ENCODE assay signal across 11 mouse cellular contexts in the genomic region with DNA sequence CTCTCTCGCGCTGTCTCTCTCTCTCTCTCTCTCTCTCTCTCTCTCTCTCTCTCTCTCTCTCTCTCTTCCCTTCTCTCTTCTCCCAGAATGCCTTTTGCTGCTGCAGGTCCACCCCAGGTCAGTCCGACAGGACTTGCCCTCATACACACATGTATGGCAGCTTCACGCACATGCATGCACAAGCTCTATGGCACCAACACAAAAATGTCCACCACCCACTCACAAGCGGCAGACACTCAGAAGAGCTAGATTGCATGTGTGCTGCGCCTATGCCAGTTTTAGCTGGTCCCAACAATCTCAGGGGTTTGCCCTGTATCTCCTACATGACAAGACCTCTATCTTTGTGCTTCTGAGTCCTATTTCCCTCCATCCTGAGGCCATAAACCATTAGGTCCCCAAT. TPM values are rescaled to one million over a fixed set of nuclear protein-coding genes. Genes with fewer than 3 reads are reported as not detected.
DNase-seq lines count a peak whose midpoint lies in the region; ATAC-seq and TF ChIP-seq lines count a peak whose summit lies in the region.
"Had no signal": no experiment of that assay in that cellular context is flagged by ENCODE, and none has a peak within 500 bp of the region (broad histone marks: within the 10 kb centered on the region; RNA-seq: fewer than 3 reads in every experiment).

No protein-coding gene starts in this region.

- ATAC-seq in hindbrain, embryonic 11.5 days (ENCODE audit: low FRiP score), result no peak
- ATAC-seq in forebrain, embryonic 15.5 days (replicated peaks), result no peak
- ATAC-seq in midbrain, embryonic 11.5 days (ENCODE audit: low FRiP score), result no peak

- no peak for DNase-seq in hindbrain, embryonic 10.5 days (ENCODE audit: low spot score)
- DNase-seq in hindbrain, embryonic 11.5 days (ENCODE audit: low spot score), result no peak
- DNase-seq in brain, embryonic 14.5 days (ENCODE audit: low read depth), result peak; percentile 18
- no peak for DNase-seq in midbrain, embryonic 11.5 days (ENCODE audit: low spot score, missing footprints)
- DNase-seq in gastrocnemius, postnatal 4 days (ENCODE audit: low spot score in 2 of 2), result no peak
- DNase-seq in layer of hippocampus, adult 11-12 months (ENCODE audit: low spot score), result no peak
- DNase-seq in right cerebral cortex, postnatal 25 days, result no peak

- no peak for TF ChIP-seq CTCF in brain, embryonic 14.5 days (IDR thresholded peaks at IDR 0.05; ENCODE audit: borderline replicate concordance, extremely low read depth, insufficient read depth, insufficient read length)

- H3K4me2 ChIP-seq in hindbrain, embryonic 11.5 days (replicated peaks; ENCODE audit: low read depth, low read length), result no peak overlapping the region
- peak overlapping the region; percentile 46; the same call in 1 of the 2 replicates for H3K4me2 ChIP-seq in forebrain, embryonic 15.5 days (replicated peaks)
- peak overlapping the region; percentile 17; the same call in 1 of the 2 replicates for H3K4me2 ChIP-seq in midbrain, embryonic 11.5 days

- H3K9me3 ChIP-seq in hindbrain, embryonic 10.5 days, result no peaks in the 10 kb centered on the region
- H3K9me3 ChIP-seq in hindbrain, embryonic 11.5 days (ENCODE audit: control insufficient read depth, low read length), result no peaks in the 10 kb centered on the region
- H3K9me3 ChIP-seq in forebrain, embryonic 15.5 days, result no peaks in the 10 kb centered on the region
- H3K9me3 ChIP-seq in midbrain, embryonic 11.5 days (ENCODE audit: control insufficient read depth, low read length), result no peaks in the 10 kb centered on the region

- TF ChIP-seq POLR2A in brain, embryonic 14.5 days (IDR thresholded peaks at IDR 0.05; ENCODE audit: borderline replicate concordance, extremely low read depth, insufficient read depth, insufficient read length, poor library complexity, severe bottlenecking), result no peak

- 58% methylated on average over 6 of the region's 6 CpGs for WGBS in hindbrain, embryonic 10.5 days
- 58% methylated on average over 6 of the region's 6 CpGs for WGBS in hindbrain, embryonic 11.5 days
- WGBS in forebrain, embryonic 15.5 days, result 59% methylated on average over 6 of the region's 6 CpGs
- WGBS in midbrain, embryonic 11.5 days, result 47% methylated on average over 6 of the region's 6 CpGs

- H3K27ac ChIP-seq in hindbrain, embryonic 10.5 days, result peak overlapping the region; percentile 13; the same call in 1 of the 2 replicates
- no peak overlapping the region for H3K27ac ChIP-seq in hindbrain, embryonic 11.5 days (ENCODE audit: low read depth, low read length)
- H3K27ac ChIP-seq in forebrain, embryonic 15.5 days (replicated peaks), result no peak overlapping the region
- H3K27ac ChIP-seq in midbrain, embryonic 11.5 days (ENCODE audit: low read depth, low read length), result no peak overlapping the region

- H3K4me3 ChIP-seq in hindbrain, embryonic 10.5 days, result peak overlapping the region; percentile 54
- no peak overlapping the region for H3K4me3 ChIP-seq in hindbrain, embryonic 11.5 days (ENCODE audit: low read depth, low read length)
- no peak overlapping the region for H3K4me3 ChIP-seq in forebrain, embryonic 15.5 days
- no peak overlapping the region for H3K4me3 ChIP-seq in midbrain, embryonic 11.5 days (ENCODE audit: low read depth, low read length)

- no peaks in the 10 kb centered on the region for H3K36me3 ChIP-seq in hindbrain, embryonic 10.5 days
- no peaks in the 10 kb centered on the region for H3K36me3 ChIP-seq in hindbrain, embryonic 11.5 days (ENCODE audit: control insufficient read depth, insufficient read depth, low read length)
- H3K36me3 ChIP-seq in forebrain, embryonic 15.5 days, result 0 out of 2 replicates have a peak, but pooled peaks cover 4% of the 10 kb centered on the region
- no peaks in the 10 kb centered on the region for H3K36me3 ChIP-seq in midbrain, embryonic 11.5 days (ENCODE audit: control insufficient read depth, insufficient read depth, low read length)

- peaks cover 76% of the 10 kb centered on the region for H3K27me3 ChIP-seq in hindbrain, embryonic 10.5 days (ENCODE audit: insufficient read depth, poor library complexity, severe bottlenecking)
- peaks cover 46% of the 10 kb centered on the region for H3K27me3 ChIP-seq in hindbrain, embryonic 11.5 days (ENCODE audit: control insufficient read depth, insufficient read depth, low read length)
- H3K27me3 ChIP-seq in forebrain, embryonic 15.5 days, result peaks cover 32% of the 10 kb centered on the region
- H3K27me3 ChIP-seq in midbrain, embryonic 11.5 days (ENCODE audit: control insufficient read depth, insufficient read depth, low read length), result peaks cover 62% of the 10 kb centered on the region

- H3K4me1 ChIP-seq in hindbrain, embryonic 10.5 days (replicated peaks), result peaks cover 79% of the 10 kb centered on the region
- H3K4me1 ChIP-seq in hindbrain, embryonic 11.5 days (replicated peaks; ENCODE audit: control insufficient read depth, insufficient read depth, low read length), result peaks cover 31% of the 10 kb centered on the region
- H3K4me1 ChIP-seq in forebrain, embryonic 15.5 days, result peaks cover 70% of the 10 kb centered on the region
- H3K4me1 ChIP-seq in midbrain, embryonic 11.5 days (ENCODE audit: control insufficient read depth, insufficient read depth, low read length), result peaks cover 52% of the 10 kb centered on the region

- H3K9ac ChIP-seq in hindbrain, embryonic 11.5 days (ENCODE audit: low read depth, low read length), result no peak overlapping the region
- no peak overlapping the region for H3K9ac ChIP-seq in forebrain, embryonic 15.5 days (replicated peaks)
- H3K9ac ChIP-seq in midbrain, embryonic 11.5 days (ENCODE audit: low read length), result no peak overlapping the region
- H3K9ac ChIP-seq: liver, postnatal 0 days had no signal

RNA-seq across cellular contexts. Expression of gene Efna3, which starts 5.5 kb away (rescaled TPM):
- polyA plus RNA-seq in hindbrain, embryonic 10.5 days (2016; fragmentation: Nextera tagmentation; extraction: Ambion mirVana), result 5.9 and 10.7 TPM in 2 replicates
- polyA plus RNA-seq in hindbrain, embryonic 11.5 days (2014; fragmentation: Nextera tagmentation; extraction: Ambion mirVana), result 13.8 TPM in 2 replicates
- polyA plus RNA-seq in brain, embryonic 14.5 days (2012; rRNA removed), result 59.4 and 60.3 TPM in 2 replicates
- polyA plus RNA-seq in forebrain, embryonic 15.5 days (2015; fragmentation: Nextera tagmentation; extraction: Ambion mirVana), result 41.0 and 42.5 TPM in 2 replicates
- polyA plus RNA-seq in midbrain, embryonic 11.5 days (2014; fragmentation: Nextera tagmentation; extraction: Ambion mirVana), result 4.6 and 6.4 TPM in 2 replicates
- not detected for total RNA-seq in gastrocnemius, postnatal 4 days (2021)
- total RNA-seq: gastrocnemius, postnatal 36 days; monocyte, adult 5-6 weeks had no signal
- polyA plus RNA-seq: liver, postnatal 0 days had no signal

RNA-seq across cellular contexts. Expression of gene Efna4, which starts 20.6 kb away (rescaled TPM):
- polyA plus RNA-seq in hindbrain, embryonic 10.5 days (2016; fragmentation: Nextera tagmentation; extraction: Ambion mirVana), result 22.4 and 23.2 TPM in 2 replicates
- 18.9 and 20.6 TPM in 2 replicates for polyA plus RNA-seq in hindbrain, embryonic 11.5 days (2014; fragmentation: Nextera tagmentation; extraction: Ambion mirVana)
- 12.6 and 22.9 TPM in 2 replicates for polyA plus RNA-seq in brain, embryonic 14.5 days (2012; rRNA removed)
- polyA plus RNA-seq in forebrain, embryonic 15.5 days (2015; fragmentation: Nextera tagmentation; extraction: Ambion mirVana), result 14.4 and 15.7 TPM in 2 replicates
- 15.3 and 17.5 TPM in 2 replicates for polyA plus RNA-seq in midbrain, embryonic 11.5 days (2014; fragmentation: Nextera tagmentation; extraction: Ambion mirVana)
- total RNA-seq in gastrocnemius, postnatal 4 days (2021), result 1 to 10 TPM; 2.6 to 2.8 TPM
- total RNA-seq: monocyte, adult 5-6 weeks had no signal

RNA-seq across cellular contexts. Expression of gene Adam15, which starts 32.5 kb away (rescaled TPM):
- 36.4 and 38.1 TPM in 2 replicates for polyA plus RNA-seq in hindbrain, embryonic 10.5 days (2016; fragmentation: Nextera tagmentation; extraction: Ambion mirVana)
- polyA plus RNA-seq in hindbrain, embryonic 11.5 days (2014; fragmentation: Nextera tagmentation; extraction: Ambion mirVana), result 17.8 TPM in 2 replicates
- 63.6 and 75.5 TPM in 2 replicates for polyA plus RNA-seq in brain, embryonic 14.5 days (2012; rRNA removed)
- polyA plus RNA-seq in forebrain, embryonic 15.5 days (2015; fragmentation: Nextera tagmentation; extraction: Ambion mirVana), result 32.9 and 34.0 TPM in 2 replicates
- 17.0 and 18.7 TPM in 2 replicates for polyA plus RNA-seq in midbrain, embryonic 11.5 days (2014; fragmentation: Nextera tagmentation; extraction: Ambion mirVana)
- total RNA-seq in gastrocnemius, postnatal 4 days (2021), result 10 to 100 TPM; 54.6 to 55.8 TPM

RNA-seq across cellular contexts. Expression of gene Efna1, which starts 36.3 kb away (rescaled TPM):
- polyA plus RNA-seq in hindbrain, embryonic 10.5 days (2016; fragmentation: Nextera tagmentation; extraction: Ambion mirVana), result 16.5 and 17.7 TPM in 2 replicates
- 14.0 and 16.4 TPM in 2 replicates for polyA plus RNA-seq in hindbrain, embryonic 11.5 days (2014; fragmentation: Nextera tagmentation; extraction: Ambion mirVana)
- polyA plus RNA-seq in brain, embryonic 14.5 days (2012; rRNA removed), result 11.2 and 12.0 TPM in 2 replicates
- 9.2 and 9.9 TPM in 2 replicates for polyA plus RNA-seq in forebrain, embryonic 15.5 days (2015; fragmentation: Nextera tagmentation; extraction: Ambion mirVana)
- 12.2 and 12.5 TPM in 2 replicates for polyA plus RNA-seq in midbrain, embryonic 11.5 days (2014; fragmentation: Nextera tagmentation; extraction: Ambion mirVana)
- total RNA-seq in gastrocnemius, postnatal 4 days (2021), result 10 to 100 TPM; 20.4 to 21.8 TPM

RNA-seq across cellular contexts. Expression of gene Dcst2, which starts 44.5 kb away (rescaled TPM):
- 0.34 TPM in 1 of 2 replicates, not detected in the other for polyA plus RNA-seq in hindbrain, embryonic 10.5 days (2016; fragmentation: Nextera tagmentation; extraction: Ambion mirVana)
- 0.14 and 0.27 TPM in 2 replicates for polyA plus RNA-seq in hindbrain, embryonic 11.5 days (2014; fragmentation: Nextera tagmentation; extraction: Ambion mirVana)
- 0.38 and 0.57 TPM in 2 replicates for polyA plus RNA-seq in brain, embryonic 14.5 days (2012; rRNA removed)
- 0.11 and 0.13 TPM in 2 replicates for polyA plus RNA-seq in forebrain, embryonic 15.5 days (2015; fragmentation: Nextera tagmentation; extraction: Ambion mirVana)
- polyA plus RNA-seq in midbrain, embryonic 11.5 days (2014; fragmentation: Nextera tagmentation; extraction: Ambion mirVana), result 0.33 TPM in 1 of 2 replicates, not detected in the other
- total RNA-seq in gastrocnemius, postnatal 4 days (2021), result under 1 TPM; 0.12 to 0.16 TPM
- total RNA-seq: gastrocnemius, postnatal 36 days; monocyte, adult 5-6 weeks had no signal
